Mouse (Mus musculus): ENCODE data around the gene Rasgef1a. TPM values are rescaled to one million over a fixed set of nuclear protein-coding genes. Genes with fewer than 3 reads are reported as not detected.

The Rasgef1a gene
- polyA plus RNA-seq, 1 experiment from 2014 or later, result 0.24 TPM

- no peaks in the 10 kb centered on the region for H3K36me3 ChIP-seq
- no peak for ATAC-seq (ENCODE audit: low FRiP score, low read depth)
- H3K4me1 ChIP-seq, result peaks cover 6% of the 10 kb centered on the region
- no peak overlapping the region for H3K4me3 ChIP-seq
- WGBS, result 76% methylated on average over 10 of the region's 10 CpGs
- no peaks in the 10 kb centered on the region for H3K27me3 ChIP-seq (replicated peaks)
- no peaks in the 10 kb centered on the region for H3K9me3 ChIP-seq
- no peak overlapping the region for H3K9ac ChIP-seq
- H3K27ac ChIP-seq, result no peak overlapping the region
- H3K4me2 ChIP-seq (replicated peaks), result no peak overlapping the region
Observed at GRCm38 (mm10) chr6:118078751-118079150, 67.5 kb downstream of the Rasgef1a start.

GRCm38 (mm10) chr6:118079292-118079691, 68.1 kb downstream of the Rasgef1a start:
- H3K36me3 ChIP-seq, result no peaks in the 10 kb centered on the region
- H3K27me3 ChIP-seq (replicated peaks), result no peaks in the 10 kb centered on the region
- H3K9me3 ChIP-seq, result no peaks in the 10 kb centered on the region
- WGBS, result 70% methylated on average over 3 of the region's 3 CpGs
- H3K4me1 ChIP-seq, result peaks cover under 1% of the 10 kb centered on the region; the same call in 1 of the 2 replicates
- H3K4me3 ChIP-seq, result no peak overlapping the region
- no peak overlapping the region for H3K27ac ChIP-seq
- H3K9ac ChIP-seq, result no peak overlapping the region
- no peak for ATAC-seq (ENCODE audit: low FRiP score, low read depth)
- H3K4me2 ChIP-seq (replicated peaks), result no peak overlapping the region

- peak; percentile 58; the same call in 1 of the 2 replicates for ATAC-seq (ENCODE audit: low FRiP score, low read depth)
- Histone ChIP-seq H3K27ac (no peak overlapping the region), H3K9me3 (no peaks in the 10 kb centered on the region), H3K36me3 (no peaks in the 10 kb centered on the region), H3K4me1 (no peaks in the 10 kb centered on the region), H3K4me3 (no peak overlapping the region), H3K4me2 (replicated peaks) (no peak overlapping the region), H3K9ac (no peak overlapping the region), H3K27me3 (replicated peaks) (no peaks in the 10 kb centered on the region)
- 68% methylated on average over 10 of the region's 10 CpGs for WGBS
Observed at GRCm38 (mm10) chr6:118079762-118080465, 68.7 kb downstream of the Rasgef1a start.

GRCm38 (mm10) chr6:118080711-118081110, 69.5 kb downstream of the Rasgef1a start:
- H3K4me1 ChIP-seq, result no peaks in the 10 kb centered on the region
- H3K27ac ChIP-seq, result no peak overlapping the region
- no peak overlapping the region for H3K4me3 ChIP-seq
- ATAC-seq (ENCODE audit: low FRiP score, low read depth), result no peak
- no peak overlapping the region for H3K4me2 ChIP-seq (replicated peaks)
- 95% methylated on average over 4 of the region's 4 CpGs for WGBS
- H3K27me3 ChIP-seq (replicated peaks), result no peaks in the 10 kb centered on the region
- no peaks in the 10 kb centered on the region for H3K36me3 ChIP-seq
- no peaks in the 10 kb centered on the region for H3K9me3 ChIP-seq
- no peak overlapping the region for H3K9ac ChIP-seq

GRCm38 (mm10) chr6:118082384-118082783, 71.1 kb downstream of the Rasgef1a start:
- Histone ChIP-seq H3K27me3 (replicated peaks) (no peaks in the 10 kb centered on the region), H3K9ac (no peak overlapping the region), H3K9me3 (no peaks in the 10 kb centered on the region), H3K4me3 (no peak overlapping the region), H3K4me2 (replicated peaks) (no peak overlapping the region), H3K4me1 (no peaks in the 10 kb centered on the region), H3K27ac (no peak overlapping the region), H3K36me3 (no peaks in the 10 kb centered on the region)
- whole genome bisulfite sequencing, result 78% methylated on average over 3 of the region's 3 CpGs
- no peak for ATAC-seq (ENCODE audit: low FRiP score, low read depth)

GRCm38 (mm10) chr6:118083608-118084007, 72.4 kb downstream of the Rasgef1a start:
- WGBS, result 84% methylated on average over 6 of the region's 6 CpGs
- no peak for ATAC-seq (ENCODE audit: low FRiP score, low read depth)
- no peak overlapping the region for H3K27ac ChIP-seq

GRCm38 (mm10) chr6:118084596-118084995, 73.4 kb downstream of the Rasgef1a start:
- no peak for ATAC-seq (ENCODE audit: low FRiP score, low read depth)
- no peak overlapping the region for H3K4me2 ChIP-seq (replicated peaks)
- H3K27me3 ChIP-seq (replicated peaks), result no peaks in the 10 kb centered on the region
- no peak overlapping the region for H3K4me3 ChIP-seq
- H3K4me1 ChIP-seq, result no peaks in the 10 kb centered on the region
- no peaks in the 10 kb centered on the region for H3K36me3 ChIP-seq
- H3K9ac ChIP-seq, result no peak overlapping the region
- H3K9me3 ChIP-seq, result no peaks in the 10 kb centered on the region
- 85% methylated on average over 8 of the region's 8 CpGs for WGBS
- no peak overlapping the region for H3K27ac ChIP-seq

More at GRCm38 (mm10) chr6:118083608-118084007, 72.4 kb downstream of the Rasgef1a start:
- Histone ChIP-seq H3K9ac (no peak overlapping the region), H3K9me3 (no peaks in the 10 kb centered on the region), H3K36me3 (no peaks in the 10 kb centered on the region), H3K4me1 (no peaks in the 10 kb centered on the region), H3K4me2 (replicated peaks) (no peak overlapping the region), H3K4me3 (no peak overlapping the region), H3K27me3 (replicated peaks) (no peaks in the 10 kb centered on the region)

- Histone ChIP-seq H3K4me3 (no peak overlapping the region), H3K9ac (no peak overlapping the region), H3K4me1 (no peaks in the 10 kb centered on the region), H3K27me3 (replicated peaks) (no peaks in the 10 kb centered on the region), H3K4me2 (replicated peaks) (no peak overlapping the region), H3K9me3 (no peaks in the 10 kb centered on the region), H3K36me3 (no peaks in the 10 kb centered on the region), H3K27ac (no peak overlapping the region)
- no peak for ATAC-seq (ENCODE audit: low FRiP score, low read depth)
- 54% methylated on average over 8 of the region's 8 CpGs for WGBS
Observed at GRCm38 (mm10) chr6:118087955-118088354, 76.7 kb downstream of the Rasgef1a start.

- 83% methylated on average over 17 of the region's 17 CpGs for WGBS
Observed at GRCm38 (mm10) chr6:118088750-118089440, 77.7 kb downstream of the Rasgef1a start.

GRCm38 (mm10) chr6:118090827-118091226, 79.6 kb downstream of the Rasgef1a start:
- no peak overlapping the region for H3K27ac ChIP-seq
- WGBS, result 90% methylated on average over 9 of the region's 9 CpGs
- H3K4me3 ChIP-seq, result no peak overlapping the region
- no peaks in the 10 kb centered on the region for H3K27me3 ChIP-seq (replicated peaks)
- H3K4me1 ChIP-seq, result no peaks in the 10 kb centered on the region
- H3K4me2 ChIP-seq (replicated peaks), result no peak overlapping the region
- H3K9ac ChIP-seq, result no peak overlapping the region
- no peaks in the 10 kb centered on the region for H3K9me3 ChIP-seq
- H3K36me3 ChIP-seq, result no peaks in the 10 kb centered on the region
- no peak for ATAC-seq (ENCODE audit: low FRiP score, low read depth)

More at GRCm38 (mm10) chr6:118088750-118089440, 77.7 kb downstream of the Rasgef1a start:
- Histone ChIP-seq H3K9me3 (no peaks in the 10 kb centered on the region), H3K4me2 (replicated peaks) (no peak overlapping the region), H3K27me3 (replicated peaks) (no peaks in the 10 kb centered on the region), H3K36me3 (no peaks in the 10 kb centered on the region), H3K4me3 (no peak overlapping the region), H3K4me1 (no peaks in the 10 kb centered on the region), H3K9ac (no peak overlapping the region), H3K27ac (no peak overlapping the region)
- no peak for ATAC-seq (ENCODE audit: low FRiP score, low read depth)

GRCm38 (mm10) chr6:118097765-118098365, 86.6 kb downstream of the Rasgef1a start:
- H3K4me3 ChIP-seq, result no peak overlapping the region
- no peak overlapping the region for H3K4me2 ChIP-seq (replicated peaks)
- no peaks in the 10 kb centered on the region for H3K36me3 ChIP-seq
- H3K27ac ChIP-seq, result no peak overlapping the region
- ATAC-seq (ENCODE audit: low FRiP score, low read depth), result no peak
- no peaks in the 10 kb centered on the region for H3K27me3 ChIP-seq (replicated peaks)
- no peak overlapping the region for H3K9ac ChIP-seq
- WGBS, result 81% methylated on average over 8 of the region's 8 CpGs
- H3K9me3 ChIP-seq, result no peaks in the 10 kb centered on the region
- H3K4me1 ChIP-seq, result no peaks in the 10 kb centered on the region

GRCm38 (mm10) chr6:118099311-118099802, 88.1 kb downstream of the Rasgef1a start:
- Histone ChIP-seq H3K36me3 (no peaks in the 10 kb centered on the region), H3K27ac (no peak overlapping the region), H3K4me2 (replicated peaks) (no peak overlapping the region), H3K4me1 (no peaks in the 10 kb centered on the region), H3K4me3 (no peak overlapping the region), H3K27me3 (replicated peaks) (no peaks in the 10 kb centered on the region), H3K9ac (no peak overlapping the region), H3K9me3 (no peaks in the 10 kb centered on the region)
- no peak for ATAC-seq (ENCODE audit: low FRiP score, low read depth)
- WGBS, result 43% methylated on average over 2 of the region's 2 CpGs

Measured in neural tube, embryonic 12.5 days (tissue).